Mouse (Mus musculus) cortical plate, adult 2 months (tissue): Measurements from ENCODE around the gene Cfap54.

Experiments
- CTCF ChIP-seq: fragments of 200-500 bp; IDR thresholded peaks from 2 replicates; pipeline ENCODE4 v1.5.1; 2011; ENCODE audit warnings: mild to moderate bottlenecking, control low read depth, low read length; ENCODE audit not compliant: insufficient read depth; ENCODE audit errors: extremely low read depth
- POLR2A ChIP-seq: fragments of 200-500 bp; IDR thresholded peaks from 2 replicates; pipeline ENCODE4 v1.6.1; 2011; ENCODE audit warnings: mild to moderate bottlenecking, low read length, control low read depth; ENCODE audit not compliant: insufficient read depth; ENCODE audit errors: extremely low read depth

DNA sequence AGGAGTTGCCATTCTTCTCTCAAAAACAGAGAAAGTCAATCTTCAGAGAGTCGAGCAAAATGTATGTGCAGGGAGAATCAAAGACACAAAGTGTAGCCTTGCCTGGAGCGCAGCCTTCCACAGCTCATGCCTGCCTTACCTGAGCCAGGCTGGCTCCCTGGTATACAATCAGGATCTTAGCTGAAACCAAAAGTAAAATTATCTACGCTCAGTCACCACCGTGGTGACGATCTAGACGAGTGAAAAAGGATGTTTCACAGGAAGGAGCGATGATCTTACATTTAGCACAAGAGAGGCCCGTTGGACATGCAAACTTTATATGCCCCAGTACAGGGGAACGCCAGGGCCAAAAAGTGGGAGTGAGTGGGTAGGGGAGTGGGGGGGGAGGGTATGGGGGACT is 75.0 kb downstream of the Cfap54 start:
- TF ChIP-seq CTCF (no peak), POLR2A (no peak)
